Mouse (Mus musculus): ENCODE data around the gene Spsb2.

GRCm38 (mm10) chr6:124787722-124788121, 20.7 kb upstream of the Spsb2 start:
- TF ChIP-seq HCFC1 (IDR thresholded peaks at IDR 0.05; ENCODE audit: borderline replicate concordance, insufficient read depth, low read length) (no peak), CHD2 (IDR thresholded peaks at IDR 0.05; ENCODE audit: low read depth, low read length) (no peak), ZC3H11A (IDR thresholded peaks at IDR 0.05; ENCODE audit: borderline replicate concordance, low read depth, low read length) (no peak), ZNF384 (IDR thresholded peaks at IDR 0.05; ENCODE audit: low read depth, low read length) (no peak)
